Mouse (Mus musculus) olfactory bulb, adult 2 months (tissue): ENCODE measurements around the gene Rgs6.

Experiments used
- CTCF ChIP-seq: fragments of 200-500 bp; IDR thresholded peaks from 2 replicates; pipeline ENCODE4 v1.5.1; 2012; ENCODE audit warnings: low read depth, mild to moderate bottlenecking, low read length, moderate library complexity; ENCODE audit not compliant: insufficient read depth
- POLR2A ChIP-seq: fragments of 200-500 bp; IDR thresholded peaks from 2 replicates; pipeline ENCODE4 v1.6.1; 2012; ENCODE audit warnings: mild to moderate bottlenecking, low read depth, low read length, moderate library complexity; ENCODE audit not compliant: insufficient read depth

DNA sequence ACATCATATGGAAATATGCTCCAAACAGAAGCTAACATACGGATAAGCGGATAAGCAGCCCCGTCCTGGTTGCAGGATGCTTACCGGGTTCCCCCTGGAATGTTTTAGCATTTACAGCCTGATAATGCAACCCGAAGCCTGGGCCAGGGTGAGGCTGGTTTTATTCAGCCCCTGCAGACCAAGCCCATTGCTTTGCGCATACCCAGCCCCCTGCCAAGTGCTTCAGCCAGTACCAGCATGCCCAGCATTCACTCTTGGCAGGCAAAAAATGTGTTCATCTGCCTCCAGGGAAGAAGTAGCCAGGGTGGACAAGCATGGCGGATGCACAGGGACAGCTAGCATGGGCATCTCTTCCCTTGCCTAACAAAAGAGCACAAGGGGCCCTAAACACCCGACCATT is 619.9 kb downstream of the Rgs6 start:
- no peak for TF ChIP-seq CTCF
- no peak for TF ChIP-seq POLR2A
